Mouse (Mus musculus) monocyte, adult 5-6 weeks (primary cell): ENCODE results near the gene Map3k4. TPM values are rescaled to one million over a fixed set of nuclear protein-coding genes. Genes with fewer than 3 reads are reported as not detected.

Experiments used
- ATAC-seq: fragments of 153-309, 156-312 bp; replicated peaks from 2 replicates; pipeline ENCODE4 v1.8.0; 2017; ENCODE audit warnings: mild to moderate bottlenecking; ENCODE audit not compliant: low TSS enrichment, insufficient number of reproducible peaks, severe bottlenecking, poor library complexity, low FRiP score
- total RNA-seq: library from RNA; stranded (forward); fragments of 200-1000, 200-491, 200-594 nt; gene quantifications from 3 replicates; pipeline ENCODE4 v1.2.3, GENCODE M21; 2017

The Map3k4 gene
- 20.8 to 45.9 TPM (median 22.8 TPM) in 3 replicates for total RNA-seq

GRCm38 (mm10) chr17:12318663-12319201, at the start of gene Map3k4:
Gene Map3k4, minus strand, starts transcription at chr17:12318796.
- peak; percentile 84 for ATAC-seq

- ATAC-seq: peak; percentile 36; the same call in 1 of the 2 replicates
Observed at GRCm38 (mm10) chr17:12367373-12367930, 48.9 kb upstream of the Map3k4 start.

GRCm38 (mm10) chr17:12364426-12364735, 45.8 kb upstream of the Map3k4 start:
- ATAC-seq: peak; percentile 32; the same call in 1 of the 2 replicates

GRCm38 (mm10) chr17:12363601-12364425, 45.2 kb upstream of the Map3k4 start:
- ATAC-seq: peak; percentile 71

GRCm38 (mm10) chr17:12359876-12360275, 41.3 kb upstream of the Map3k4 start:
- ATAC-seq: no peak

- ATAC-seq: no peak
Observed at GRCm38 (mm10) chr17:12352781-12353180, 34.2 kb upstream of the Map3k4 start.

- no peak for ATAC-seq
Observed at GRCm38 (mm10) chr17:12351564-12351963, 33.0 kb upstream of the Map3k4 start.

GRCm38 (mm10) chr17:12347462-12347861, 28.9 kb upstream of the Map3k4 start:
- ATAC-seq: no peak

- no peak for ATAC-seq
Observed at GRCm38 (mm10) chr17:12343702-12344376, 25.2 kb upstream of the Map3k4 start.

- no peak for ATAC-seq
Observed at GRCm38 (mm10) chr17:12337156-12337555, 18.6 kb upstream of the Map3k4 start.

GRCm38 (mm10) chr17:12336073-12336868, 17.7 kb upstream of the Map3k4 start:
- ATAC-seq: no peak

GRCm38 (mm10) chr17:12335115-12335514, 16.5 kb upstream of the Map3k4 start:
- no peak for ATAC-seq

- ATAC-seq: no peak
Observed at GRCm38 (mm10) chr17:12327847-12328518, 9.4 kb upstream of the Map3k4 start.

GRCm38 (mm10) chr17:12319786-12320185, 1.2 kb upstream of the Map3k4 start:
- ATAC-seq: no peak

- ATAC-seq: no peak; the same call in 1 of the 2 replicates
Observed at GRCm38 (mm10) chr17:12317954-12318651, 493 bp downstream of the Map3k4 start.

GRCm38 (mm10) chr17:12317607-12317953, 1.0 kb downstream of the Map3k4 start:
- ATAC-seq: no peak

- ATAC-seq: no peak
Observed at GRCm38 (mm10) chr17:12316251-12316650, 2.3 kb downstream of the Map3k4 start.

GRCm38 (mm10) chr17:12312248-12312647, 6.3 kb downstream of the Map3k4 start:
- ATAC-seq: no peak
